Mouse (Mus musculus): ENCODE data around the gene Bean1. TPM values are rescaled to one million over a fixed set of nuclear protein-coding genes. Genes with fewer than 3 reads are reported as not detected.

Gene Bean1
- polyA plus RNA-seq, 1 experiment = 7.4 TPM

DNA sequence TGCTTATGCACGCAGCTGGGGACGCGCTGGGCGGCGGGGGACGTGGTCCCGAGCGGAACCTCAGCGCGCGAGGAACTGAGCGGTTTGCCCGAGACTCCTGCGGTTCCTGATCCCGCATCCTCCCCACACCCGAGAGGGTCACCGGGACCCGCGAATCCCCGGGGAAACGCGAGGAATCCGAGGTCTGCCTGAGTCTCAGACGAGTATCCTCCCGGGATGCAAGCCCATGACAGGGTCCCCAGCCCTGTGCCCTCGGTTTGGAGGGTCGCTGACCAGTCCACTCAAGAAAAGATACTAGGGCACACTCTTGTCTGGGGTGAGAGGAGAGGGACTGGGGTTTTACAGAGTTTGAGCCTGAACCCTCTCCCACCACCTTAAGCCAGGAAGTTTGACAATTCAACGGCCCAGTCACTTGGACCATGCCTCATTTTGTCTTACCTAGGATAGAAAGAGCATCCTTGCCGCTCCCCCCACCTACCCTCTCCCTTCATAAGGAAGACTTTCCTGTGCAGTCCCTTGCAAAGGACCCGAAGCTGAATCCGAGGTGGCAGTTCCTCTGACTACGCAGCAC lies 893 bp downstream of the Bean1 start:
- Histone ChIP-seq H3K4me1 (ENCODE audit: control insufficient read depth, insufficient read depth, insufficient read length, low read length) (no peaks in the 10 kb centered on the region), H3K27me3 (ENCODE audit: control insufficient read depth, insufficient read depth, low read length) (peaks cover 27% of the 10 kb centered on the region), H3K27ac (ENCODE audit: insufficient read depth, low read depth, low read length) (no peak overlapping the region), H3K36me3 (ENCODE audit: control insufficient read depth, insufficient read depth, low read length) (no peaks in the 10 kb centered on the region), H3K4me3 (ENCODE audit: low read depth, low read length) (peak overlapping the region; percentile 55)
- TF ChIP-seq POLR2A (IDR thresholded peaks at IDR 0.05; ENCODE audit: low read depth, low read length) (no peak), CTCF (IDR thresholded peaks at IDR 0.05; ENCODE audit: extremely low read depth, insufficient read length, insufficient replicate concordance, low read depth, low read length) (no peak)
- 6% methylated on average over 32 of the region's 32 CpGs for WGBS

- Histone ChIP-seq H3K4me1 (ENCODE audit: control insufficient read depth, insufficient read depth, insufficient read length, low read length) (no peaks in the 10 kb centered on the region), H3K27me3 (ENCODE audit: control insufficient read depth, insufficient read depth, low read length) (peaks cover 27% of the 10 kb centered on the region), H3K36me3 (ENCODE audit: control insufficient read depth, insufficient read depth, low read length) (no peaks in the 10 kb centered on the region), H3K27ac (ENCODE audit: insufficient read depth, low read depth, low read length) (no peak overlapping the region), H3K4me3 (ENCODE audit: low read depth, low read length) (no peak overlapping the region)
- TF ChIP-seq CTCF (IDR thresholded peaks at IDR 0.05; ENCODE audit: extremely low read depth, insufficient read length, insufficient replicate concordance, low read depth, low read length) (no peak), POLR2A (IDR thresholded peaks at IDR 0.05; ENCODE audit: low read depth, low read length) (no peak)
- 86% methylated on average over 6 of the region's 6 CpGs for WGBS
Observed at GRCm38 (mm10) chr8:104172420-104172819, 2.2 kb downstream of the Bean1 start.

GRCm38 (mm10) chr8:104175848-104176527 lies 5.7 kb downstream of the Bean1 start:
- Histone ChIP-seq H3K4me1 (ENCODE audit: control insufficient read depth, insufficient read depth, insufficient read length, low read length) (no peaks in the 10 kb centered on the region), H3K4me3 (ENCODE audit: low read depth, low read length) (no peak overlapping the region), H3K27me3 (ENCODE audit: control insufficient read depth, insufficient read depth, low read length) (peaks cover 10% of the 10 kb centered on the region), H3K36me3 (ENCODE audit: control insufficient read depth, insufficient read depth, low read length) (no peaks in the 10 kb centered on the region), H3K27ac (ENCODE audit: insufficient read depth, low read depth, low read length) (no peak overlapping the region)
- TF ChIP-seq CTCF (IDR thresholded peaks at IDR 0.05; ENCODE audit: extremely low read depth, insufficient read length, insufficient replicate concordance, low read depth, low read length) (no peak), POLR2A (IDR thresholded peaks at IDR 0.05; ENCODE audit: low read depth, low read length) (no peak)
- WGBS = 44% methylated on average over 8 of the region's 8 CpGs

- 68% methylated on average over 4 of the region's 4 CpGs for WGBS
- H3K36me3 ChIP-seq (ENCODE audit: control insufficient read depth, insufficient read depth, low read length) = no peaks in the 10 kb centered on the region
- H3K27me3 ChIP-seq (ENCODE audit: control insufficient read depth, insufficient read depth, low read length) = no peaks in the 10 kb centered on the region; the same call in 1 of the 2 replicates
- no peak overlapping the region for H3K27ac ChIP-seq (ENCODE audit: insufficient read depth, low read depth, low read length)
- H3K4me3 ChIP-seq (ENCODE audit: low read depth, low read length) = no peak overlapping the region
- TF ChIP-seq POLR2A (IDR thresholded peaks at IDR 0.05; ENCODE audit: low read depth, low read length) (no peak), CTCF (IDR thresholded peaks at IDR 0.05; ENCODE audit: extremely low read depth, insufficient read length, insufficient replicate concordance, low read depth, low read length) (no peak)
- no peaks in the 10 kb centered on the region for H3K4me1 ChIP-seq (ENCODE audit: control insufficient read depth, insufficient read depth, insufficient read length, low read length)
Observed at GRCm38 (mm10) chr8:104177054-104177453, 6.8 kb downstream of the Bean1 start.

- H3K27me3 ChIP-seq (ENCODE audit: control insufficient read depth, insufficient read depth, low read length) = no peaks in the 10 kb centered on the region
- no peak overlapping the region for H3K27ac ChIP-seq (ENCODE audit: insufficient read depth, low read depth, low read length)
- H3K36me3 ChIP-seq (ENCODE audit: control insufficient read depth, insufficient read depth, low read length) = no peaks in the 10 kb centered on the region
- TF ChIP-seq CTCF (IDR thresholded peaks at IDR 0.05; ENCODE audit: extremely low read depth, insufficient read length, insufficient replicate concordance, low read depth, low read length) (no peak), POLR2A (IDR thresholded peaks at IDR 0.05; ENCODE audit: low read depth, low read length) (no peak)
- no peak overlapping the region for H3K4me3 ChIP-seq (ENCODE audit: low read depth, low read length)
- WGBS = 43% methylated on average over 6 of the region's 6 CpGs
- H3K4me1 ChIP-seq (ENCODE audit: control insufficient read depth, insufficient read depth, insufficient read length, low read length) = no peaks in the 10 kb centered on the region
Observed at GRCm38 (mm10) chr8:104184905-104185304, 14.7 kb downstream of the Bean1 start.

DNA sequence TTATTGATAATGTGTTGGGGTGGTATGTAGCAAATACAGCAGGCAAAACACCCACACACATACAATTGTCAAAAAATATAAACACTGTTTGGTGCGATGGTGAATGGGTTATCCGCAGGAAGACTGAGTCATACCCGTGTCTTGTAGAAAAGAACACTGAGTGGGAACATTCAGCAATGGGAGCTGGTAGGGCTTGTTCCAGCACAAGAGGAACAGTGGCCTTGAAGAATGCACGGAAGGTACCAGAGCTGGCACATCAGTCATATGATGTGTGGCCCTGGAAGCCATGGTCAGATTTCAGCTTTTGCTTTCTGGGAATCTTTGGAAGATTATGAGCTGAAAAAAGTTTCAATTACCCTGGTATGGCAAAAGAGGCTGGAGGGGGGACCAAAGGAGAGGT lies 16.6 kb downstream of the Bean1 start:
- no peaks in the 10 kb centered on the region for H3K4me1 ChIP-seq (ENCODE audit: control insufficient read depth, insufficient read depth, insufficient read length, low read length)

DNA sequence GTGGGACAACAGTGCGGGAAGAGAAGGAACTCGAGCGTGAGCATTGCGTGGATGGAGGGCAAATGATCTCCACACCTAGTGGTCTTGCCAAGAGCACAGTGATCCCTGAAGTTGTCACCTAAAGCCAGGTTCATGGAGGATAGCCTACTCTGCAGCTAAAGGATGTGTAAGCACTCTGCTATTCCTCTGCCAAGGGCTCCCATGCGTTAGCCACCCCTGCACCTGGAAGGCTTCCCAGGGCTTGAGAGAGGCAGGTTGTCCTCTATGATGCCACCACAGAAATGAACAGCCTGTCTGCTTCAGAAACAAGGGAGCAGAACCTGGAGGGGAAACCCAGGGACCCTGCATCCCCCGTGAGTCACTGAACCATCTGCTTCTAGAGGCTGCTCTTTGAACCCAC lies 17.4 kb downstream of the Bean1 start:
- no peak for TF ChIP-seq CTCF (IDR thresholded peaks at IDR 0.05; ENCODE audit: extremely low read depth, insufficient read length, insufficient replicate concordance, low read depth, low read length)
- TF ChIP-seq POLR2A (IDR thresholded peaks at IDR 0.05; ENCODE audit: low read depth, low read length) = no peak
- H3K27me3 ChIP-seq (ENCODE audit: control insufficient read depth, insufficient read depth, low read length) = no peaks in the 10 kb centered on the region
- 79% methylated on average over 6 of the region's 6 CpGs for WGBS

More for the DNA sequence above, 16.6 kb downstream of the Bean1 start:
- no peak overlapping the region for H3K27ac ChIP-seq (ENCODE audit: insufficient read depth, low read depth, low read length)
- WGBS = 76% methylated on average over 4 of the region's 4 CpGs
- no peaks in the 10 kb centered on the region for H3K27me3 ChIP-seq (ENCODE audit: control insufficient read depth, insufficient read depth, low read length)
- no peaks in the 10 kb centered on the region for H3K36me3 ChIP-seq (ENCODE audit: control insufficient read depth, insufficient read depth, low read length)
- no peak for TF ChIP-seq CTCF (IDR thresholded peaks at IDR 0.05; ENCODE audit: extremely low read depth, insufficient read length, insufficient replicate concordance, low read depth, low read length)
- TF ChIP-seq POLR2A (IDR thresholded peaks at IDR 0.05; ENCODE audit: low read depth, low read length) = no peak
- no peak overlapping the region for H3K4me3 ChIP-seq (ENCODE audit: low read depth, low read length)

More for the DNA sequence above, 17.4 kb downstream of the Bean1 start:
- no peaks in the 10 kb centered on the region for H3K4me1 ChIP-seq (ENCODE audit: control insufficient read depth, insufficient read depth, insufficient read length, low read length)
- H3K36me3 ChIP-seq (ENCODE audit: control insufficient read depth, insufficient read depth, low read length) = no peaks in the 10 kb centered on the region
- no peak overlapping the region for H3K27ac ChIP-seq (ENCODE audit: insufficient read depth, low read depth, low read length)
- H3K4me3 ChIP-seq (ENCODE audit: low read depth, low read length) = no peak overlapping the region

Data from small intestine, adult 2 months (tissue).